Mouse (Mus musculus): ENCODE results near the gene Rims1. TPM values are rescaled to one million over a fixed set of nuclear protein-coding genes. Genes with fewer than 3 reads are reported as not detected.

The Rims1 gene
- total RNA-seq, 2 experiments from 2014 or later: 337 to 342 TPM

GRCm38 (mm10) chr1:22709461-22709860, 96.3 kb downstream of the Rims1 start:
- DNase-seq (ENCODE audit: low spot score in 2 of 2): no peak

DNA sequence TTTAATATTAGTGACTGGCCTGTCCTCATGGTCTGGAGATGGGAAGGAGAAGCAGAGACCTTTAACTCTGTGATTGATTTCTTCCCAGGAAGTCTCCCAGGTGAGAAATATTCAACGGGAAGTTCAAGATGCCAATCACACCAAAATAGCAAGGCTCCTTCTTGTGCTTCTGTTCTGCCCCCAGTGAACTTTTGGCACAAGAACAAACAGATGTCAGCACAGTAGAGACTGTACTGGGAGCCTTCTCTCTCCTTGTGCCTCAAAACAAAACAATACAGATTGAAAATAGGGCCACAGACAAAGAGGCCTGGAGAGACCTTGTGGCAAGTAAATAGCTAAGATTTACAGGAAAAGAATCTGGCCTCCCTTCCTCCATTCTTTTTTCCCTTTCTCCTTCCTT, 110.7 kb downstream of the Rims1 start:
- DNase-seq (ENCODE audit: low spot score in 2 of 2): no peak

DNA sequence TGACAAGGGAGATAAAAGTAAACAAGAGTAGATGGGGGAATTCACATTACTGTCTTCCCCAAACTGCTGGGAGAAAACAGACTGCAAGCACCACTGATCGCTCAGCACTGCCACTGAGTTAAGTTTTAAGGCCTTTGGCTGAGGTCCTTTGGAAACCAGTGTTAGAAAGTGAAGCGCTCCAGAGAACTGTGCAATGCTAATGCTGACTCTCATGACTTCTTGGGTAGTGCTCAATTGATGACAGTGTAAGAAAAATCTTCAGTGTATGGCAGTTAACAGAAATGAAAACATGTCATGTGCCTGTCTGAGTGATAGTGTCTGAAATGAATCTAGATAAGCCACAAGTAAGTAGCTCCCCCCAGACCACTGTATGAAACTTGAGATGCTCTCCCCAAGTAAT, 111.3 kb downstream of the Rims1 start:
- DNase-seq (ENCODE audit: low spot score in 2 of 2): no peak

- no peak for DNase-seq (ENCODE audit: low spot score in 2 of 2)
These were observed 122.3 kb downstream of the Rims1 start for GRCm38 (mm10) chr1:22683455-22683854.

DNA sequence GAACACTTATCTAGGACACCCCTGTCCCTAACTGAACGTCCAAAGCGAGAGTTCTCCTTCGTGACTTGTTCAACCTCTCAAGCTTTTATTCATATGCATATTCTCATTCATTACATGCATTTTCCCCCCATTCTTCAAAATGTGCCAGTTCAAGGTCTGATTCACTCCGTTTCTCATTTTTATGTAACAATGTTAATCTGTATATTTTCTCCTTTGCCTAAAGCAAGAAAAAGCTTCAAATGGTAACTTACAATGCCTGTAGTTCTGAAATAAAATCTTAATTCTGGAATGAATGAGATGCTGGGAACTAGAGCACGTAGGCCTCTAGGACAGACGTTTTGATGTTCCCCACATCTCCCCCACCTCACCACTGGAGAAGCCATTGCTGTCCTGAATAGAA, 141.6 kb downstream of the Rims1 start:
- DNase-seq (ENCODE audit: low spot score in 2 of 2): no peak

DNA sequence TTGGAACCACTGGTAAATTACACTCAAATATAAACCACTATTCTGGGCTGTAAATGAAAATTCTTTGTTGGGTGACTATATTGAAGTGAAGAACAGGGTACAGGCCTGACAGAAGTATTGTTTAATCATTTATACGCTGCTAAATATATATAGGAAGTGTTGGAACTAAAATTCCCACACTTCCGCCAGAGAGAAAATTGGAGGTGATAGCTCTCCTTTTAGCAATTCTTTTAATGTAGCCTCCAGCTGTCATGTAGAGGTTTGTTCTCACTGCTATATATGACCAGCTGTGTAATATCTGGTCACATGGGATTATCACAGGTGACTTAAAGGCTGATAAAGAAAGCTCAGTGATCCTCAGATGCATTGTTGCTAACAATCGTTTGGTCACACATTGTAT, 144.0 kb downstream of the Rims1 start:
- DNase-seq (ENCODE audit: low spot score in 2 of 2): no peak

DNA sequence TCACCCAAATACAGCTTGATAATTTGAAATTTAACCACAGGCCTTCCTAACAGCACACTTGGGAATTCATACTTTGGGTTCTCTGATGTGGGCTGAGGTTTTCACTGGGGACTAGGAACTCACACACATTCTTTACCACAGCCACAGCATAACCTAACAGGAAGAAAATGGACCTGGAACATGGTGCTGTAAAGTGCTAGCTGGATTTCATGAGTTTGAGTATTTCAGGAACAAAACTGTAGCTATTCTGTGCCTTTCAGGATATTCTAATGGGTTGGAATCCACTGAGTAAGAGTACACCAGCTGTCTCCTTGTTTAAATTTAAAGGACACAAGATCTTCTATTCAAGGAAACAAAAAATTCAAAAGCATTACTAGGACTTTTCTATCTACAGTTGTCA, 149.8 kb downstream of the Rims1 start:
- no peak for DNase-seq (ENCODE audit: low spot score in 2 of 2)

GRCm38 (mm10) chr1:22654903-22655302, 150.9 kb downstream of the Rims1 start:
- DNase-seq (ENCODE audit: low spot score in 2 of 2): peak; percentile 44 to 58

- no peak for DNase-seq (ENCODE audit: low spot score in 2 of 2)
These were observed 155.2 kb downstream of the Rims1 start for GRCm38 (mm10) chr1:22650588-22650987.

DNA sequence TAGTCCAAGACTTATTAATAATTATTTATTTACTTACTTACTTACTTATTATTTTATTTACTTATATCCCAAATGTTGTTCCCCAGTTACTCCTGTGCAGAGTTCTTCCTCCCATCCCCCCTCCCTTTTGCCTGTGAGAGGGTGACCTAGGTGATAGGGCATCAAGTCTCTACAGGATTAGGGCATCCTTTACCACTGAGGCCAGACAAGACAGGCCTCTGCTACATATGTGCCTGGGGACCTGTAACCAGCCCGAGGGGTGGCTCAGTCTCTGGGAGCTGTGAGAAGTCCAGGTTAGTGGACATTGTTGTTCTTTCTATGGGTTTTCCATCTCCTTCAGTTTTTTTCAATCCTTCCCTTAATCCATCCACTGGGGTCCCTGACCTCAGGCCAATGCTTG, 156.4 kb downstream of the Rims1 start:
- DNase-seq (ENCODE audit: low spot score in 2 of 2): no peak

DNA sequence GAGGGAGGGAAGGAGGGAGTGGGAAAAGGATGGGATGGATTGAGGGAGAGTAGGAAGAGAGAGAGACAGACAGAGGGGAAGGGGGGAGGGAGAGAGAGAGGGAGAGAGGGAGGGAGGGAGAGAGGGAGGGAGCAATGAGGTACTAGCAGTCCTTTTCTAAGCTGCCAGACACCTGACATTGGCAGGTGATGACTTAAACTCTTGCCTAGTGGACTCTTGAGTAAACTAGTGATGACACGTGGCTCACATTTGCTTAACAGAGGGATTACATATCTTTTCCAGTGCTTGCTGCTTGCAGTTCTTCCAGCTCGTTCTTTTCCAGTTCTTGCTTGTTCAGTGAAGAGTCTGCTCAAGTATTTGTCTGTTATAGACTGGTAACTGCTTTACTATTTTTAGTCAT, 160.5 kb downstream of the Rims1 start:
- no peak for DNase-seq (ENCODE audit: low spot score in 2 of 2)

GRCm38 (mm10) chr1:22640568-22640967, 165.2 kb downstream of the Rims1 start:
- no peak for DNase-seq (ENCODE audit: low spot score in 2 of 2)

DNA sequence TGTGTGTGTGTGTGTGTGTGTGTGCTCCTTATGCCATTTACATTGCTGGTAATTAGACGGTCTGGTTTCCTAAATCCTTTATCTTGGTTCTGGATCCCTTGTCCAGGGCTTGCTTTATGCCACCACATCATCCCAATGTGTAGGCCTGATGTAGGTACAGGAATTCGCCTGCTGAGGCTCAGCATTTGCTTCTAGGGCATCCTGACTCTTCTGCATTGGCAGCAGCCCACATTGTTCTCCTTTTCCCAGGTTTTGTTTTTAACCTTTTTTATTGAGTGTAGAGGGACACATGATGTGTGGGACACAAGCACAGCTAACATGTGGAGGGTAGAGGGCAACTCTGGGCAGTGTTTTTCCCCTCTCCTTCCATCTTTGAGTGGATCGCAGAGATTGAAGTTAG, 166.1 kb downstream of the Rims1 start:
- DNase-seq (ENCODE audit: low spot score in 2 of 2): no peak

DNA sequence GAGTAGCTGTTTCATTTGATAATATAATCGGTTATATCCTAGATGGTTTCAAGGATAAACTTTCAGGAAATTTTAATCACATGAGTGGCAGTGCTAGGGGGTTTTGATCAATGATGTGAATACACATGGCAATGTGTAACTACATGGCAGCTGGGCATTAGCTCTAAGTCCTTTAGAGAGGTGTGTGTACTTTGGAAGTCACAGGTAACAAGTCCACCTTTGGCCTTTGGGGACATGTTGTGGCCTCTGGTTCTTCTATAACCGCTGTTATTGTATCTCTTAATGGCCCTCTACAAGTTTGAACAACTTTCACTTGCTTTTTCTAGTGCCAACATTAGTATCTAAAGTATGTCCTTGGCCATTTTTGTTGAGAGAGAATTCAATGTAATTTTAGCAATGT, 171.9 kb downstream of the Rims1 start:
- no peak for DNase-seq (ENCODE audit: low spot score in 2 of 2)

DNA sequence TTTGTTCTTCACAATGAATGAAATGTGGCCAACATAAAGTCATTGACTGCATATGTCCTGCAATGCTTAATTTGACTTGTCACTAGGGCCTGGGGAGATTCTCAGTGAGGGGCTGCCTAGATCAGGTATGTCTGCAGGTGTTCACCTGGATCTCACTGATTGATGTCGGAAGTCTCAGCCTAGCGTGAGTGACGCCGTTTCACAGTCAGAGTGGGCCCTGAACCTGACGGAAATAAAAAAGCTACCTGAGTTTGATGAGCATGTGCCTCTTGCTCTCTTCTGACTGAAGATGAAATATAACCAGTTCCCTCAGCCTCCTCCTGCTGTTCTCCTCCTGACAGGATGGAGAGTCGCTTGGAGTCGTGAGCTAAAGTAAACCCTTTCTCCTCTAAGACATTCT, 173.2 kb downstream of the Rims1 start:
- DNase-seq (ENCODE audit: low spot score in 2 of 2): no peak

- DNase-seq (ENCODE audit: low spot score in 2 of 2): no peak
These were observed 173.8 kb downstream of the Rims1 start for GRCm38 (mm10) chr1:22631991-22632390.

GRCm38 (mm10) chr1:22629011-22629410, 176.8 kb downstream of the Rims1 start:
- DNase-seq (ENCODE audit: low spot score in 2 of 2): no peak

DNA sequence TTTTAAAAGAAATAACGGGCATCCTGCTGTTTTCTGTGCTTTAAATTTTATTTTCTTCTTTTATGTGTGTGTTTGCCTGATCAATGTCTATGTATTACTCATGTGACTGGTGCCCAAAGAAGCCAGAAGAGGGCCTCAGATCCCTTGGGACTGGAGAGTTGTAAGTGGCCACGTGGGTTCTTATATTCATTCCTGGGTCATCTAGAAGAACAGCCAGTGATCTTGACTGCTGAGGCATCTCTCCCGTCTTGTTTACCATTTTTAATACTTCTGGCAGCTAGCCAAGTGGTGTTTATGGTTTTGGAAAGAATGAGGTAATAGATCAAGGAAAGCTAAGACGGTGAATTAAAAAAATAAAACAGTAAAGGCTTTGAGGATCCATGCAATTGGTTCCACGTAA, 178.8 kb downstream of the Rims1 start:
- no peak for DNase-seq (ENCODE audit: low spot score in 2 of 2)

DNA sequence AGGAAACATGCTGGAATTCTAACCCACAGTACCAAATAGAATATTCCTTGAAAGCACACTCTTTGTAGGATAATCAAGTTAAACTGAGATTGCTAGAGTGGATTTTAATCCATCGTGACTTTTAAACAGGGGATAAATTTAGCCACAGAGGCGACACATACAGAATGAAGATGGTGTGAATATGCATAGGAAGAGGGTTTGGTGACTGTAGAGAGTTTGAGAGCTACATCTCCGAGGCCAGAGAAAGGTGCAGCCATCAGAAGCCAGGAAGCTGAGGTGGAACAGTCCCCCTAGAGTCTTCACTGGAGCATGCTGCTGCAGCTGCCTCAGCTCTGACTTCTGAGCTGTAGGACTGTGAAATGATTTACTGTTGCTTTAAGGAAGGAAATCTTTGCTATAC, 179.5 kb downstream of the Rims1 start:
- DNase-seq (ENCODE audit: low spot score in 2 of 2): no peak

- no peak for DNase-seq (ENCODE audit: low spot score in 2 of 2)
These were observed 185.0 kb downstream of the Rims1 start for GRCm38 (mm10) chr1:22620827-22621226.

- DNase-seq (ENCODE audit: low spot score in 2 of 2): no peak
These were observed 190.2 kb downstream of the Rims1 start for GRCm38 (mm10) chr1:22615601-22616000.

GRCm38 (mm10) chr1:22613609-22614008, 192.2 kb downstream of the Rims1 start:
- DNase-seq (ENCODE audit: low spot score in 2 of 2): no peak

DNA sequence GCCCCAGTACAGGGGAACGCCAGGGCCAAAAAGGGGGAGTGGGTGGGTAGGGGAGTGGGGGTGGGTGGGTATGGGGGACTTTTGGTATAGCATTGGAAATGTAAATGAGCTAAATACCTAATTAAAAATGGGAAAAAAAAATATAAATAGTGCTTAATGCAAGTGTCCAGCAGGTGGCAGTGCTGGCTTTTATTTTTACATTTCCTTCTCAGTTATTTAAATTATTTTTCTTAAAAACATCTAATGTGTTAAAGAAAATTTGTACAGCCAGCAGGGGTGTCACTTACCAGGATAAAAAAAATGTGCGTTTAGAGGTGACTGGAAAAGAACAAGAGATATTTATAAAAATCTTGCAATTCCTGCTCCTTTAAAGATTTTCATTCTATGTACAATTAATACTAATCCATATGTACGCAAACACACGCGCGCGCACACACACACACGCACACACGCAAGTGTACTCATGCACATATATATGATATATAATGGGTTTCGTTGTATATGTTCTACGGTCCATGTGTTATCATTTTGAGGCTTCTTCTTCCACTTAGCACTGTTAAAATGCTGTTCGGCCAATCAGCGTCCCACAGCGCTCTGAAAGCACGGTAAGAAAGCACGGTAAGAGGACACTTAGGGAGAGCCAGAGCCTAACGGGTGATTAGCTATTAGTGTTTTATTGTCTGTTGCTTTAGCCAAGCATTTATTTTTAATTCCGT, 201.3 kb downstream of the Rims1 start:
- DNase-seq (ENCODE audit: low spot score in 2 of 2): no peak

DNA sequence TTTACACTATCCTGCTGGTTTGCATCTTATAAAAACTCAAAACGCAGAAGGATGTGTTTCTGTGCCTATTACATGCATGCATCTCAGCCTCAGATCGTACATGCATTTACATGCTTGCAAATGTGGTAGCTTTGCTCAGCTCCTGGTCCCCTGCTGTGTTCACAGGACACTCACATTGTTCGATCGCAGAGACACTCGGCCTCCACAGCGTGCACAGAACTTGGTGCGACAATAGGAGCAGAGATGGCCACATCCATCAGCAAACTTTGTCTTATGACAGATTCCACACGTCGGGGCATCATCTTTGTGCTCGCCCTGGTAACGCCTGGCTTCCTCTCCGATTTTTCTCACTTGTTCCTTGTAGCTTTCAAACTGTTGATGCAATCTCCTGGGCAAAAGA, 209.6 kb downstream of the Rims1 start:
- DNase-seq (ENCODE audit: low spot score in 2 of 2): no peak

Data from left cerebral cortex, adult 18-20 months (tissue).